Mouse (Mus musculus) myocyte (in vitro differentiated cells): Measurements from ENCODE around the gene D13Ertd608e. TPM values are rescaled to one million over a fixed set of nuclear protein-coding genes. Genes with fewer than 3 reads are reported as not detected.
"Not testable (repeated sequence)": the region's sequence is repeated elsewhere in the genome, so short reads cannot be mapped to it uniquely, and the experiment has no call there.

ENCODE experiments used
- H3K27me3 ChIP-seq: one replicate; pipeline ENCODE4 v1.6.1; 2011; ENCODE audit not compliant: control insufficient read depth, insufficient read depth, insufficient read length
- H3K36me3 ChIP-seq: one replicate; pipeline ENCODE4 v1.6.1; 2011; ENCODE audit not compliant: control insufficient read depth, insufficient read depth
- H3K4me2 ChIP-seq: one replicate; pipeline ENCODE4 v1.6.1; 2011; ENCODE audit warnings: low read depth, control low read depth
- H3K4me3 ChIP-seq: one replicate; pipeline ENCODE4 v1.5.1; 2011; ENCODE audit warnings: mild to moderate bottlenecking, control low read depth, moderate library complexity
- H3K79me2 ChIP-seq: one replicate; pipeline ENCODE4 v1.6.1; 2011; ENCODE audit not compliant: control insufficient read depth, insufficient read depth
- H3ac ChIP-seq: one replicate; pipeline ENCODE4 v1.6.1; 2011; ENCODE audit not compliant: control insufficient read depth, insufficient read length
- POLR2AphosphoS2 ChIP-seq: IDR thresholded peaks from one replicate; pipeline ENCODE4 v1.6.1; 2011; ENCODE audit warnings: low read depth, control low read depth; ENCODE audit not compliant: insufficient read length
- TCF12 ChIP-seq: IDR thresholded peaks from one replicate; pipeline ENCODE4 v1.6.1; 2011; ENCODE audit warnings: mild to moderate bottlenecking, control low read depth; ENCODE audit not compliant: poor library complexity, insufficient read depth, severe bottlenecking
- TCF3 ChIP-seq: IDR thresholded peaks from one replicate; pipeline ENCODE4 v1.6.1; 2011; ENCODE audit warnings: low read depth, control low read depth; ENCODE audit not compliant: insufficient read length
- polyA plus RNA-seq: library from polyadenylated mRNA; unstranded; fragments of >200 nt; fragmentation: generic; extraction: Trizol; gene quantifications from one replicate; pipeline ENCODE4 v1.2.1, GENCODE M21; 2012; ENCODE audit warnings: missing spikeins

The D13Ertd608e gene
- polyA plus RNA-seq, 1 experiment = not detected

DNA sequence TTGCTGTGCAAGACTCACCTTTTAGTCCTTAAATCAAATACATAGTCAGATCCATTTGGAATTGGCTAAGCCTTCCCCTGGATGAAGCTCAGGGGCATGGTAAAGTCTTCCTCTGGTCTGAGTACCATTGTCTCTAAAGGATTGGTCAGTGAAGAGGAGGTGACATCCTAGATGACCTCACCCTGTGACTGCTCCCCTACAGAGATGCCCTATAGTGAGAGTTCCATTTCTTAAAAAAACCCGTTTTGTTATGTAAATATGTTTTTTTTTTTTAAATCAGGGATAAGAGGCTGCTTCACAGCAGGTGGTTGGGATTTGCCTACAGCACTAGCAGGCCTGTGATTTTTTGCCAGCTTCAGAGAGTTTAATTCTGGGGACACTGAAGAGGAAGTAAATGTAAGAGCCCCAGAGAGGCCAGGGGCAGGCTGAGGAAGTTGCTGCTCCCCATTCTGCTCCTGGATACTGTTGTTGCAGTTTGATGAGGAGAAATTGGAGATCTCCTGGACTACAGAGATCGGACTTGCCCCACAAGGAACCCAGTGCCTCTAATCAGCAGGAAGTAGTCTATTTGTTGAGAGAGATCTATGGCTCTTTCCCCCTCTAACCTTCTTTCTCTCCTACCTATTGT is 18.1 kb upstream of the D13Ertd608e start:
- no peaks in the 10 kb centered on the region for H3K79me2 ChIP-seq
- no peaks in the 10 kb centered on the region for H3K36me3 ChIP-seq
- TF ChIP-seq TCF3 = no peak
- TF ChIP-seq TCF12 = no peak
- TF ChIP-seq POLR2AphosphoS2 = no peak
- no peak overlapping the region for H3K4me2 ChIP-seq
- no peaks in the 10 kb centered on the region for H3K27me3 ChIP-seq
- no peak overlapping the region for H3K4me3 ChIP-seq
- no peak overlapping the region for H3ac ChIP-seq

- H3K27me3 ChIP-seq, H3K79me2 ChIP-seq, H3K36me3 ChIP-seq, H3K4me3 ChIP-seq, H3K4me2 ChIP-seq, H3ac ChIP-seq: not testable (repeated sequence)
Measured at GRCm38 (mm10) chr13:119830116-119830515, 5.7 kb upstream of the D13Ertd608e start, which contains the start of gene AF067063. TSS of gene AF067063 (minus strand) at chr13:119830216.

DNA sequence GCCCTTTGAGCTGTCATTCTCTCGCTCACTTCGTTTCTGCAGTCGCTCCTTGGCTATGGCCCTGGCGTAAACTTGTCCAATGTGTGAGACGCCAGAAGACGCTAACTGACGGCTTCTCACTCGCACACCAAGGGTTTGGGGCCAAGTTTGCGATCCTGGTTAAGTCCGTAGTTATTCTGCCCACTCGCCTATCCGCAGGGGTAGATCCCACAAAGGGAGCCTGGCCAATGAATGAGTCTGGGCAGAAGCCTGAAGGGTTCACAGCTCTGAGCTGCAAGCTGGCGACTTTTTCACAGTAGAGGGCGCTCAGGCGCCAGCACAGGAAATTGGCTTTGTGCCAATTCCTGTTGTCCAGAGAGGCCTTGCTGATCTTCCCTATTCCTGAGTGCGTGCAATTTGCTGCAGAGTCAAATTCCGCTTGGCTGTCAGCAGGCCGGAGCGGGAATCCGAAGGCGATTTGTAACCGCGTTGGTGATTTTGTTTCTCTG is 562 bp downstream of the D13Ertd608e start:
- H3K4me2 ChIP-seq, H3ac ChIP-seq, H3K79me2 ChIP-seq, H3K27me3 ChIP-seq, H3K36me3 ChIP-seq, H3K4me3 ChIP-seq: not testable (repeated sequence)

DNA sequence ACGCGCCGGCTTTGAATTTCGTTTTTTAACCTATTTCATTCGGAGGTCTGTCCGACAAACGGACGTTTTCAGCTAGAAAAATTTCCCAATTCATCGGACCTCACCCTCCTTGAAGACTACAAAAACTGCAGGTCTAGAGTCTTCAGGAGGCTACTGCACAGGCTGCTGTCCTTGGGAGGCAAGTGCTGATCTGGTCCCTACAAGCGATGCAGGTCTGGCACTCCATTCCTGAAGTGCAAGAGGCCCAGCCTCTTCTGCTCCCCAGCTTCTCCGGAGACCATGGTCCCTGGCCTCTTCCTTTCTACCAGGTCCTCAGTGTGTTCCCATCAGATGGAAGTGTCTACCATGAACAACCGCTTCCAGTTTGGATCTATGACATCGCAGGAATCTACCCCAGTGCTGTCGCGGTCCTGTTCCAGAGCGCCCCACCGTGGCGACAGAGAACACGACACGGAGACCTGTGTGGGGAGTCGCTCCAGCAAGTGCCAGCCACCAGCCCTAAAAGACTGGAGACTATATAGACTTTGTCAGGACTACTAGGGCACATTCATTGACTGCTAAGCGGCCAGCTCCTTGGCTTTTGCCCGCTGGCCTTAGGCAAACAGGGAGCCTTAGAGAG is 2.0 kb downstream of the D13Ertd608e start:
- not testable (repeated sequence) for H3K79me2 ChIP-seq, H3ac ChIP-seq, H3K4me2 ChIP-seq, H3K27me3 ChIP-seq, H3K4me3 ChIP-seq, H3K36me3 ChIP-seq

- H3ac ChIP-seq, H3K36me3 ChIP-seq, H3K27me3 ChIP-seq, H3K79me2 ChIP-seq, H3K4me3 ChIP-seq, H3K4me2 ChIP-seq: not testable (repeated sequence)
Measured at GRCm38 (mm10) chr13:119839982-119840381, 4.2 kb downstream of the D13Ertd608e start.

- H3K36me3 ChIP-seq, H3K4me2 ChIP-seq, H3K27me3 ChIP-seq, H3K79me2 ChIP-seq, H3K4me3 ChIP-seq, H3ac ChIP-seq: not testable (repeated sequence)
Measured at GRCm38 (mm10) chr13:119862399-119862798, 26.6 kb downstream of the D13Ertd608e start.

DNA sequence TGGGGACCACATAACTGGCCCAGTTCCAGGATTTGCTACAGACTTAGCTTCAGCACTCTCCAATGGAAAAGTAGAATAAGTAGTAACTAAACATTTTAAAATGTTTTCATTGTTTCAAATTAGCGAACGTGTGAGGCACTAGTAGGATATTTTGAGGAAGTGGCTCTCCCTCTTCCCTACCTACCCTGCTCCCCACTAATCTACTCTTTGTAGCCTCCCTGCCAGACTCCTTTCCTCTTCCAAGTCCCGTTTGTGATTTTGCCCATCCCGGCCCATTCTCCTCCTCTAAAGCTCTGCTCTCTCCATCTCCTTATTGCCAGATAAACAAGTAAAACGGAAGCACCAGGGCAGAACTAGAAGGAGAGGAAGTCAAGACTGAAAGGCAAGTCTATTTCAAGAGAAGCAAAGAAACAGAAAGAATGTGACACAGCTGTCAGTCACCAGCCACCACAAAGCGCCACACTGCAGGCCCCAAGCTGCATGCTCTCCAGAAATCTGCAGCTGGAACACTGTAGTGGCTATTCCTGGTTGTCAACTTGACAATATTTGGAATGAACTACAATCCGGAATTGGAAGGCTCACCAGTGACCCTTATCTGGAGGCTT is 28.7 kb downstream of the D13Ertd608e start:
- H3K79me2 ChIP-seq, H3K4me3 ChIP-seq, H3K36me3 ChIP-seq, H3ac ChIP-seq, H3K4me2 ChIP-seq, H3K27me3 ChIP-seq: not testable (repeated sequence)

GRCm38 (mm10) chr13:119886896-119887295 is 51.1 kb downstream of the D13Ertd608e start:
- not testable (repeated sequence) for H3K36me3 ChIP-seq, H3K4me3 ChIP-seq, H3ac ChIP-seq, H3K79me2 ChIP-seq, H3K27me3 ChIP-seq, H3K4me2 ChIP-seq

GRCm38 (mm10) chr13:119894685-119895084 is 58.9 kb downstream of the D13Ertd608e start, which contains the start of gene Tcstv1:
TSS of gene Tcstv1 (minus strand) at chr13:119894785.
- not testable (repeated sequence) for H3K4me2 ChIP-seq, H3K27me3 ChIP-seq, H3K36me3 ChIP-seq, H3ac ChIP-seq, H3K4me3 ChIP-seq, H3K79me2 ChIP-seq

Other genes with a start within 250 kb of the D13Ertd608e start
- gene Ccl28, start 212.2 kb upstream of the D13Ertd608e start, polyA plus RNA-seq = not detected
- gene Hmgcs1, start 145.6 kb upstream of the D13Ertd608e start, polyA plus RNA-seq = 68.3 TPM
- 0.23 TPM for gene Nim1k, start 80.1 kb upstream of the D13Ertd608e start, polyA plus RNA-seq
- 9.1 TPM for gene Zfp131, start 45.1 kb upstream of the D13Ertd608e start, polyA plus RNA-seq
- gene AF067063, start 5.8 kb upstream of the D13Ertd608e start, polyA plus RNA-seq = not detected
- not detected for gene Tcstv1, start 58.8 kb downstream of the D13Ertd608e start, polyA plus RNA-seq
- not detected for gene Gm21761, start 93.3 kb downstream of the D13Ertd608e start, polyA plus RNA-seq
- gene B020031M17Rik, start 114.8 kb downstream of the D13Ertd608e start, polyA plus RNA-seq = not detected
- not detected for gene Gm36079, start 191.0 kb downstream of the D13Ertd608e start, polyA plus RNA-seq
- not detected for gene Gm21188, start 216.2 kb downstream of the D13Ertd608e start, polyA plus RNA-seq